Mouse (Mus musculus): ENCODE results near the gene Samd15. TPM values are rescaled to one million over a fixed set of nuclear protein-coding genes. Genes with fewer than 3 reads are reported as not detected.
"Not testable (repeated sequence)": the region's sequence is repeated elsewhere in the genome, so short reads cannot be mapped to it uniquely, and the experiment has no call there.

Samd15 gene
- polyA plus RNA-seq, 1 experiment from 2014 or later: 1.4 TPM

GRCm38 (mm10) chr12:87199973-87200586 is 557 bp downstream of the Samd15 start, which contains the start of gene Tmed8:
Tmed8 (minus strand) TSS chr12:87200454.
- no peaks in the 10 kb centered on the region for H3K36me3 ChIP-seq
- no peaks in the 10 kb centered on the region for H3K9me3 ChIP-seq (replicated peaks)
- H3K4me1 ChIP-seq: peaks cover 19% of the 10 kb centered on the region
- peaks cover 13% of the 10 kb centered on the region; the same call in 1 of the 2 replicates for H3K27me3 ChIP-seq (ENCODE audit: low read depth, poor library complexity, severe bottlenecking)
- peak within 1 kb of the TSS; percentile 90 for H3K4me3 ChIP-seq
- peak; percentile 87 for DNase-seq (ENCODE audit: low spot score)
- under 1% methylated on average over 70 of the region's 70 CpGs for WGBS
- peak within 1 kb of the TSS; percentile 92 for H3K27ac ChIP-seq (replicated peaks)

- Histone ChIP-seq H3K4me3 (no peak overlapping the region), H3K36me3 (no peaks in the 10 kb centered on the region), H3K27ac (replicated peaks) (no peak overlapping the region), H3K27me3 (ENCODE audit: low read depth, poor library complexity, severe bottlenecking) (peaks cover 13% of the 10 kb centered on the region; the same call in 1 of the 2 replicates), H3K4me1 (peaks cover 19% of the 10 kb centered on the region), H3K9me3 (replicated peaks) (no peaks in the 10 kb centered on the region)
- WGBS: 71% methylated on average over 5 of the region's 5 CpGs
- DNase-seq (ENCODE audit: low spot score): no peak
Measured at GRCm38 (mm10) chr12:87201694-87202093, 2.2 kb downstream of the Samd15 start.

- not testable (repeated sequence) for H3K4me1 ChIP-seq, H3K4me3 ChIP-seq
- WGBS: 93% methylated on average over 5 of the region's 5 CpGs
Measured at GRCm38 (mm10) chr12:87205789-87206188, 6.3 kb downstream of the Samd15 start.

GRCm38 (mm10) chr12:87212844-87213606 is 13.5 kb downstream of the Samd15 start:
- 68% methylated on average over 2 of the region's 2 CpGs for WGBS
- H3K4me1 ChIP-seq: peaks cover 2% of the 10 kb centered on the region; the same call in 1 of the 2 replicates
- no peaks in the 10 kb centered on the region for H3K9me3 ChIP-seq (replicated peaks)
- H3K27ac ChIP-seq (replicated peaks): no peak overlapping the region
- H3K36me3 ChIP-seq: no peaks in the 10 kb centered on the region
- no peaks in the 10 kb centered on the region for H3K27me3 ChIP-seq (ENCODE audit: low read depth, poor library complexity, severe bottlenecking)
- no peak overlapping the region for H3K4me3 ChIP-seq
- DNase-seq (ENCODE audit: low spot score): no peak

More at GRCm38 (mm10) chr12:87205789-87206188, 6.3 kb downstream of the Samd15 start:
- H3K27me3 ChIP-seq (ENCODE audit: low read depth, poor library complexity, severe bottlenecking); H3K27ac ChIP-seq (replicated peaks); H3K36me3 ChIP-seq; DNase-seq (ENCODE audit: low spot score); H3K9me3 ChIP-seq (replicated peaks): not testable (repeated sequence)

- H3K27ac ChIP-seq (replicated peaks): no peak overlapping the region
- H3K4me1 ChIP-seq: peaks cover 8% of the 10 kb centered on the region
- no peak overlapping the region for H3K4me3 ChIP-seq
- H3K9me3 ChIP-seq (replicated peaks): no peaks in the 10 kb centered on the region
- WGBS: 75% methylated on average over 2 of the region's 2 CpGs
- H3K36me3 ChIP-seq: no peaks in the 10 kb centered on the region
- DNase-seq (ENCODE audit: low spot score): no peak
- no peaks in the 10 kb centered on the region for H3K27me3 ChIP-seq (ENCODE audit: low read depth, poor library complexity, severe bottlenecking)
Measured at GRCm38 (mm10) chr12:87216053-87216452, 16.5 kb downstream of the Samd15 start.

- H3K27me3 ChIP-seq (ENCODE audit: low read depth, poor library complexity, severe bottlenecking): no peaks in the 10 kb centered on the region
Measured at GRCm38 (mm10) chr12:87217596-87217995, 18.1 kb downstream of the Samd15 start.

DNA sequence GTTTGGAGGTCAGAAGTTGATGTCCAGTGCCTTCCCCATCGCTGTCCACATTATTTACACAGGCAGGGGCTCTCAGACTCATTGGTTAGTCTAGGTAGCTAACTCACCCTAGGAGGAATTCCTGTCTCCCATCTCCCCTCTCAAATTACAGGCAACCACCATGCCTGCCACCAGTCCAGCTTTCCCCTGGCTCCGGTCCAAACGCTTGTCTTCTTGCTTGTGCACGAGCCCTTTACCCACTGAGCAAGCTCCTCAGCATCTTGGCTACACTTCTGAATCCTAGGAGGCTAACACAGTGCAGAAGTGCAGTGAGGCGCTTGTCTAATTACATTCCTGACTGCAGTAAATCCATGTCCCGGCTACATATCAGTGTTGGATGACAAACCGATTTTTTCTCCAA is 19.8 kb downstream of the Samd15 start:
- 77% methylated on average over 7 of the region's 7 CpGs for WGBS
- DNase-seq (ENCODE audit: low spot score): no peak
- H3K4me1 ChIP-seq: peaks cover 8% of the 10 kb centered on the region
- no peak overlapping the region for H3K27ac ChIP-seq (replicated peaks)
- H3K9me3 ChIP-seq (replicated peaks): no peaks in the 10 kb centered on the region
- H3K4me3 ChIP-seq: no peak overlapping the region
- H3K27me3 ChIP-seq (ENCODE audit: low read depth, poor library complexity, severe bottlenecking): no peaks in the 10 kb centered on the region
- H3K36me3 ChIP-seq: no peaks in the 10 kb centered on the region

More at GRCm38 (mm10) chr12:87217596-87217995, 18.1 kb downstream of the Samd15 start:
- H3K9me3 ChIP-seq (replicated peaks): no peaks in the 10 kb centered on the region
- peaks cover 8% of the 10 kb centered on the region for H3K4me1 ChIP-seq
- no peaks in the 10 kb centered on the region for H3K36me3 ChIP-seq
- H3K4me3 ChIP-seq: no peak overlapping the region
- DNase-seq (ENCODE audit: low spot score): no peak
- H3K27ac ChIP-seq (replicated peaks): no peak overlapping the region

- no peak overlapping the region for H3K27ac ChIP-seq (replicated peaks)
- H3K4me3 ChIP-seq: no peak overlapping the region
- no peaks in the 10 kb centered on the region for H3K27me3 ChIP-seq (ENCODE audit: low read depth, poor library complexity, severe bottlenecking)
- 72% methylated on average over 10 of the region's 10 CpGs for WGBS
- no peaks in the 10 kb centered on the region for H3K4me1 ChIP-seq
- no peak for DNase-seq (ENCODE audit: low spot score)
- no peaks in the 10 kb centered on the region for H3K9me3 ChIP-seq (replicated peaks)
- H3K36me3 ChIP-seq: no peaks in the 10 kb centered on the region
Measured at GRCm38 (mm10) chr12:87224950-87225349, 25.4 kb downstream of the Samd15 start.

DNA sequence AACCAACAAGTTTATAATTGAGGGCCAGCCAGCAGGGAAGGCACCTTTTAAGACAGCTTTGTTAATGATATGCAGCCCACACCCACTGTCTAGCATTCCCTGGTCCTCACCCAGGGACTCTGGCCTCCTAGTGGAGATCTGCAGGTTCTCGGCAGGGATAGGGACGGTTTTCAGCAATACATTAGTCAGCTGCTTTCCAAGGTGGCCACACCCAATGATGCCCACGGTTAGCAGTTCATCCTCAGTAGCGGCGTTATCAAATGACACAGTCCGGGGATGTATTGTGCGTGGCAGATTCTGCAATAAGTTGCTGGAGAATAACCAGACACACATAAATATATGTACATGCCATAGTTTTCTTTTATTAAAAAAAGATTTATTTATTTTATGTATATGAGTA is 27.3 kb downstream of the Samd15 start:
- no peaks in the 10 kb centered on the region for H3K36me3 ChIP-seq
- no peak overlapping the region for H3K27ac ChIP-seq (replicated peaks)
- DNase-seq (ENCODE audit: low spot score): no peak
- H3K4me3 ChIP-seq: no peak overlapping the region
- 81% methylated on average over 7 of the region's 7 CpGs for WGBS
- H3K4me1 ChIP-seq: no peaks in the 10 kb centered on the region
- H3K27me3 ChIP-seq (ENCODE audit: low read depth, poor library complexity, severe bottlenecking): no peaks in the 10 kb centered on the region
- H3K9me3 ChIP-seq (replicated peaks): no peaks in the 10 kb centered on the region

- Histone ChIP-seq H3K4me3 (no peak overlapping the region), H3K36me3 (no peaks in the 10 kb centered on the region), H3K27ac (replicated peaks) (no peak overlapping the region), H3K4me1 (no peaks in the 10 kb centered on the region), H3K27me3 (ENCODE audit: low read depth, poor library complexity, severe bottlenecking) (no peaks in the 10 kb centered on the region), H3K9me3 (replicated peaks) (no peaks in the 10 kb centered on the region)
- no peak for DNase-seq (ENCODE audit: low spot score)
- WGBS: 91% methylated on average over 2 of the region's 2 CpGs
Measured at GRCm38 (mm10) chr12:87229633-87230032, 30.1 kb downstream of the Samd15 start.

- H3K36me3 ChIP-seq: no peaks in the 10 kb centered on the region
- no peaks in the 10 kb centered on the region for H3K4me1 ChIP-seq
- H3K4me3 ChIP-seq: no peak overlapping the region
- no peaks in the 10 kb centered on the region for H3K27me3 ChIP-seq (ENCODE audit: low read depth, poor library complexity, severe bottlenecking)
- no peaks in the 10 kb centered on the region for H3K9me3 ChIP-seq (replicated peaks)
- H3K27ac ChIP-seq (replicated peaks): no peak overlapping the region
- no peak for DNase-seq (ENCODE audit: low spot score)
Measured at GRCm38 (mm10) chr12:87230379-87230895, 30.9 kb downstream of the Samd15 start.

GRCm38 (mm10) chr12:87236882-87237483 is 37.5 kb downstream of the Samd15 start:
- no peak for DNase-seq (ENCODE audit: low spot score)
- Histone ChIP-seq H3K36me3 (peaks cover 41% of the 10 kb centered on the region), H3K27ac (replicated peaks) (no peak overlapping the region), H3K4me1 (no peaks in the 10 kb centered on the region), H3K27me3 (ENCODE audit: low read depth, poor library complexity, severe bottlenecking) (no peaks in the 10 kb centered on the region), H3K4me3 (no peak overlapping the region), H3K9me3 (replicated peaks) (no peaks in the 10 kb centered on the region)
- WGBS: 85% methylated on average over 5 of the region's 5 CpGs

- DNase-seq (ENCODE audit: low spot score): no peak
- peaks cover 53% of the 10 kb centered on the region for H3K36me3 ChIP-seq
- WGBS: 89% methylated on average over 1 of the region's 1 CpGs
Measured at GRCm38 (mm10) chr12:87238632-87239031, 39.1 kb downstream of the Samd15 start, which contains the start of gene Noxred1. Noxred1 (minus strand) TSS chr12:87238732.

More at GRCm38 (mm10) chr12:87238632-87239031, 39.1 kb downstream of the Samd15 start, which contains the start of gene Noxred1:
- Histone ChIP-seq H3K4me3 (no peak within 1 kb of the TSS), H3K4me1 (no peaks in the 10 kb centered on the region), H3K27ac (replicated peaks) (no peak within 1 kb of the TSS), H3K27me3 (ENCODE audit: low read depth, poor library complexity, severe bottlenecking) (no peaks in the 10 kb centered on the region), H3K9me3 (replicated peaks) (no peaks in the 10 kb centered on the region)
